Mouse (Mus musculus): ENCODE data around the gene Cldn14.

DNA sequence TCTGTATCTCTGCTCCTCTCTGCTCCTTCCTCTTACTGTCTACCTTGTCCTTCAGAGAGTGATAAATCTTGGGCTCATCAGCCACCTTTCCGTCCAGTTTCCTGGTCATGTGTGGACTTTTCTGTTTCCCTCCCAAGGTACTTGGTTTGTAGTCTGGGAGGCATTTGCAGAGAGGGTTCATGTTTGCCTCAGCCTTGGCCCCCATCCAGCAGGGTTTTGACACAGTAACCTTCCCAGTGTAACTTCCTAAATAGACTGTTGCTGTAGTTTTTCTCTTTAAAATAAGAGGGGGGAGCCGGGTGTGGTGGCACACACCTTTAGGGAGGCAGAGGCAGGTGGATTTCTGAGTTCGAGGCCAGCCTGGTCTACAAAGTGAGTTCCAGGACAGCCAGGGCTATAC is 98.7 kb downstream of the Cldn14 start:
- TF ChIP-seq POLR2A (IDR thresholded peaks at IDR 0.05; ENCODE audit: low read depth, low read length): no peak
- no peak for TF ChIP-seq CTCF (IDR thresholded peaks at IDR 0.05; ENCODE audit: borderline replicate concordance, insufficient read depth, low read length)
